In the genomic region with DNA sequence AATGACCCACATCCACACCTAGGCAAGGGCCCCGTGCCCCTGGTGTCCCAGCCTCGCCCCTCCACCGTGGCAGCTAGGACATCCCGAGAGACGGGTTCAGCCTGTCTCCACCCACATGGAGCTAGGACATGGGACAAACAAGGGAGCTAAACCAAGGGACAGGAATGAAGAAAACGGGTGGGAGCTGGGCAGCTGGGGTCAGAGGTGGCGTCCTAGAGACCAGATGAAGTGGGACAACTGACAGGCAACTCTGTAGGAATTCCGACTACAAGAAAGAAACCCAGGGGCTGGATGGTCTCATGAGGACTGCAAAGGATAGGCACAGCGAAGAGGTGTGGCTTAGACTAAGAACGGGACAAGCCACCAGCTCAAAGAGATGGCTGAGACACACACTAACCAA, we compare ENCODE assay signal across 9 mouse cellular contexts. TPM values are rescaled to one million over a fixed set of nuclear protein-coding genes. Genes with fewer than 3 reads are reported as not detected.
DNase-seq lines count a peak whose midpoint lies in the region; ATAC-seq and TF ChIP-seq lines count a peak whose summit lies in the region.
"Had no signal": no experiment of that assay in that cellular context is flagged by ENCODE, and none has a peak within 500 bp of the region (broad histone marks: within the 10 kb centered on the region; RNA-seq: fewer than 3 reads in every experiment).

No protein-coding gene starts in this region.

- peak overlapping the region; percentile 92 for H3K4me3 ChIP-seq in left cerebral cortex, adult 2 months
- peak overlapping the region; percentile 84 for H3K4me3 ChIP-seq in hindbrain, embryonic 16.5 days (ENCODE audit: low read length)
- peak overlapping the region; percentile 95 for H3K4me3 ChIP-seq in neural tube, embryonic 12.5 days

- no peak overlapping the region for H3K27ac ChIP-seq in left cerebral cortex, adult 2 months
- H3K27ac ChIP-seq in hindbrain, embryonic 16.5 days (ENCODE audit: low read depth, low read length), result no peak overlapping the region
- H3K27ac ChIP-seq in neural tube, embryonic 12.5 days, result no peak overlapping the region

- no peaks in the 10 kb centered on the region for H3K9me3 ChIP-seq in hindbrain, embryonic 16.5 days (ENCODE audit: control insufficient read depth, low read length)
- H3K9me3 ChIP-seq in neural tube, embryonic 12.5 days, result no peaks in the 10 kb centered on the region

- peak overlapping the region; percentile 84 for H3K4me2 ChIP-seq in hindbrain, embryonic 16.5 days (ENCODE audit: low read length)
- H3K4me2 ChIP-seq in neural tube, embryonic 12.5 days (replicated peaks), result peak overlapping the region; percentile 90

- ATAC-seq in hindbrain, embryonic 16.5 days, result no peak
- 0 out of 2 replicates have a peak, but pooled peaks have one; percentile 3 for ATAC-seq in neural tube, embryonic 12.5 days (ENCODE audit: low FRiP score, low read depth)
- ATAC-seq in erythroid progenitor cell, adult 5-6 weeks (replicated peaks; ENCODE audit: low FRiP score, poor library complexity, severe bottlenecking), result no peak

- no peak for DNase-seq in left cerebral cortex, adult 2 months (ENCODE audit: extremely low spot score in 1 of 2, low spot score in 2 of 2)
- no peak for DNase-seq in left cerebral cortex, adult 18-20 months (ENCODE audit: low spot score in 2 of 2)
- DNase-seq in embryo, embryonic 9.5 days (ENCODE audit: extremely low spot score), result peak; percentile 31
- no peak for DNase-seq in spleen, adult 12 weeks (ENCODE audit: low spot score)
- no peak for DNase-seq in kidney, postnatal 36 days

- H3K36me3 ChIP-seq in hindbrain, embryonic 16.5 days (ENCODE audit: control insufficient read depth, insufficient read depth, low read length), result peaks cover 9% of the 10 kb centered on the region
- peaks cover 17% of the 10 kb centered on the region for H3K36me3 ChIP-seq in neural tube, embryonic 12.5 days

- peaks cover 25% of the 10 kb centered on the region for H3K4me1 ChIP-seq in hindbrain, embryonic 16.5 days (ENCODE audit: control insufficient read depth, insufficient read depth, low read depth, low read length)
- H3K4me1 ChIP-seq in neural tube, embryonic 12.5 days, result peaks cover 22% of the 10 kb centered on the region

- 33% methylated on average over 10 of the region's 10 CpGs for WGBS in hindbrain, embryonic 16.5 days
- 44% methylated on average over 10 of the region's 10 CpGs for WGBS in neural tube, embryonic 12.5 days

- intact Hi-C loops in left cerebral cortex, adult 2 months (cut with DNase I), result no loop called here

- H3K9ac ChIP-seq in hindbrain, embryonic 16.5 days (ENCODE audit: low read depth, low read length), result no peak overlapping the region
- peak overlapping the region; percentile 94; the same call in 1 of the 2 replicates for H3K9ac ChIP-seq in neural tube, embryonic 12.5 days

- TF ChIP-seq CTCF in left cerebral cortex, adult 2 months (IDR thresholded peaks at IDR 0.05), result no peak

- no peaks in the 10 kb centered on the region for H3K27me3 ChIP-seq in hindbrain, embryonic 16.5 days (replicated peaks; ENCODE audit: control insufficient read depth, insufficient read depth, low read length)
- no peaks in the 10 kb centered on the region for H3K27me3 ChIP-seq in neural tube, embryonic 12.5 days (replicated peaks)

RNA-seq across cellular contexts. Expression of gene Mier2, which starts 1.3 kb away (rescaled TPM):
- 10 to 100 TPM; 51.2 to 54.9 TPM for total RNA-seq in left cerebral cortex, adult 2 months (2021)
- total RNA-seq in left cerebral cortex, adult 18-20 months (2021), result 10 to 100 TPM; 51.4 to 51.9 TPM
- 56.5 and 67.4 TPM in 2 replicates for polyA plus RNA-seq in hindbrain, embryonic 16.5 days (2015; fragmentation: Nextera tagmentation; extraction: Ambion mirVana)
- 67.4 and 69.5 TPM in 2 replicates for polyA plus RNA-seq in neural tube, embryonic 12.5 days (2016; fragmentation: Nextera tagmentation; extraction: Ambion mirVana)
- total RNA-seq in erythroid progenitor cell, adult 5-6 weeks (2015; ENCODE audit: low replicate concordance), result not detected in 2 replicates
- total RNA-seq in erythroid progenitor cell, adult 5-6 weeks (2017; ENCODE audit: low replicate concordance), result 0.77 TPM in 1 of 2 replicates, not detected in the other

RNA-seq across cellular contexts. Expression of gene Plpp2, which starts 20.1 kb away (rescaled TPM):
- total RNA-seq in left cerebral cortex, adult 2 months (2021), result 1 to 10 TPM; 2.2 to 3.4 TPM
- total RNA-seq in left cerebral cortex, adult 18-20 months (2021), result 1 to 10 TPM; 3.5 to 4.3 TPM
- polyA plus RNA-seq in hindbrain, embryonic 16.5 days (2015; fragmentation: Nextera tagmentation; extraction: Ambion mirVana), result 20.7 and 22.2 TPM in 2 replicates
- polyA plus RNA-seq in neural tube, embryonic 12.5 days (2016; fragmentation: Nextera tagmentation; extraction: Ambion mirVana), result 16.2 and 17.9 TPM in 2 replicates
- 2.5 TPM in 1 of 2 replicates, not detected in the other for total RNA-seq in erythroid progenitor cell, adult 5-6 weeks (2015; ENCODE audit: low replicate concordance)
- not detected in 2 replicates for total RNA-seq in erythroid progenitor cell, adult 5-6 weeks (2017; ENCODE audit: low replicate concordance)

RNA-seq across cellular contexts. Expression of gene Theg, which starts 33.4 kb away (rescaled TPM):
- total RNA-seq in left cerebral cortex, adult 2 months (2021), result 1 to 10 TPM in 1 of 2 experiments, under 1 TPM in 1; 0.87 to 1.4 TPM
- 1 to 10 TPM in 1 of 2 experiments, under 1 TPM in 1; 0.37 to 1.7 TPM for total RNA-seq in left cerebral cortex, adult 18-20 months (2021)
- polyA plus RNA-seq in hindbrain, embryonic 16.5 days (2015; fragmentation: Nextera tagmentation; extraction: Ambion mirVana), result not detected in 2 replicates
- polyA plus RNA-seq in neural tube, embryonic 12.5 days (2016; fragmentation: Nextera tagmentation; extraction: Ambion mirVana), result not detected in 2 replicates
- total RNA-seq in erythroid progenitor cell, adult 5-6 weeks (2015; ENCODE audit: low replicate concordance), result not detected in 2 replicates
- not detected in 2 replicates for total RNA-seq in erythroid progenitor cell, adult 5-6 weeks (2017; ENCODE audit: low replicate concordance)
- polyA plus RNA-seq: brain, embryonic 14.5 days had no signal

Comparison
In these comparisons a context has a peak if more than half of its experiments do, and no peak if none do; other contexts are left out.
1. RNA of gene Mier2, which starts 1.3 kb away (total RNA-seq): 51.2 to 54.9 TPM in left cerebral cortex, adult 2 months and 51.4 to 51.9 TPM in left cerebral cortex, adult 18-20 months; 0.77 TPM in erythroid progenitor cell, adult 5-6 weeks; every median in the first group is over 10 times any median in the second.
2. Peak in every context shown above with its lines, with median percentiles within 50 percentile points of each other: H3K4me3 ChIP-seq.